Mouse (Mus musculus) thymus, postnatal 0 days (tissue): ENCODE results near the gene Opn3. TPM values are rescaled to one million over a fixed set of nuclear protein-coding genes. Genes with fewer than 3 reads are reported as not detected.

ENCODE experiments used
- DNase-seq: peaks from one replicate; pipeline ENCODE4 v3.0.0-alpha.2; 2015; ENCODE audit warnings: low spot score
- polyA plus RNA-seq: library from polyadenylated mRNA; unstranded; fragments of >200 nt; fragmentation: Nextera tagmentation; extraction: Ambion mirVana; gene quantifications from 2 replicates; pipeline ENCODE4 v1.2.1, GENCODE M21; 2015

Gene Opn3
- 3.1 and 3.2 TPM in 2 replicates for polyA plus RNA-seq

GRCm38 (mm10) chr1:175692246-175692996 is at the start of gene Opn3, which contains the start of gene Chml:
Opn3 (minus strand) TSS chr1:175692776.
Chml (minus strand) TSS chr1:175692901.
- peak; percentile 100 for DNase-seq

GRCm38 (mm10) chr1:175725771-175726170 is 33.2 kb upstream of the Opn3 start:
- no peak for DNase-seq

- DNase-seq, result no peak
Measured at GRCm38 (mm10) chr1:175716832-175717231, 24.3 kb upstream of the Opn3 start.

- DNase-seq, result no peak
Measured at GRCm38 (mm10) chr1:175712338-175712909, 19.8 kb upstream of the Opn3 start.

- no peak for DNase-seq
Measured at GRCm38 (mm10) chr1:175708013-175708412, 15.4 kb upstream of the Opn3 start.

- no peak for DNase-seq
Measured at GRCm38 (mm10) chr1:175707599-175707998, 15.0 kb upstream of the Opn3 start.

- no peak for DNase-seq
Measured at GRCm38 (mm10) chr1:175701145-175701544, 8.6 kb upstream of the Opn3 start.

GRCm38 (mm10) chr1:175699796-175700195 is 7.2 kb upstream of the Opn3 start:
- DNase-seq, result no peak

GRCm38 (mm10) chr1:175699375-175699774 is 6.8 kb upstream of the Opn3 start:
- DNase-seq, result no peak

- DNase-seq, result no peak
Measured at GRCm38 (mm10) chr1:175698293-175698692, 5.7 kb upstream of the Opn3 start, which contains the start of gene Wdr64. Wdr64 (plus strand) TSS chr1:175698593.

- DNase-seq, result peak; percentile 37
Measured at GRCm38 (mm10) chr1:175693429-175693960, 919 bp upstream of the Opn3 start.

GRCm38 (mm10) chr1:175692997-175693361 is 403 bp upstream of the Opn3 start:
- no peak for DNase-seq

GRCm38 (mm10) chr1:175691686-175692245 is 810 bp downstream of the Opn3 start:
- DNase-seq, result peak; percentile 7

- DNase-seq, result no peak
Measured at GRCm38 (mm10) chr1:175680995-175681394, 11.6 kb downstream of the Opn3 start.

- DNase-seq, result no peak
Measured at GRCm38 (mm10) chr1:175677459-175677858, 15.1 kb downstream of the Opn3 start.

- no peak for DNase-seq
Measured at GRCm38 (mm10) chr1:175675116-175675515, 17.5 kb downstream of the Opn3 start.

GRCm38 (mm10) chr1:175673563-175674325 is 18.8 kb downstream of the Opn3 start:
- DNase-seq, result no peak

GRCm38 (mm10) chr1:175671626-175672025 is 20.9 kb downstream of the Opn3 start:
- no peak for DNase-seq

GRCm38 (mm10) chr1:175670042-175670441 is 22.5 kb downstream of the Opn3 start:
- no peak for DNase-seq

- DNase-seq, result no peak
Measured at GRCm38 (mm10) chr1:175669456-175669855, 23.1 kb downstream of the Opn3 start.

GRCm38 (mm10) chr1:175668666-175669405 is 23.7 kb downstream of the Opn3 start:
- DNase-seq, result peak; percentile 73
